Mouse (Mus musculus) MEL (cell line): ENCODE results near the gene Slc41a1.

Source experiments
- CTCF ChIP-seq, 3 experiments: IDR thresholded peaks in 2 of 3; conservative IDR thresholded peaks in 1 of 3; 2 replicates each; pipeline ENCODE4 v1.5.1; 2011 to 2012; ENCODE audit warnings: low read length in 3 of 3, low read depth in 2 of 3, mild to moderate bottlenecking in 2 of 3, improper control_type of control experiment in 1 of 3, inconsistent platforms in 1 of 3, mixed read lengths in 1 of 3, moderate library complexity in 1 of 3; ENCODE audit not compliant: control insufficient read depth in 1 of 3, insufficient read depth in 1 of 3, poor library complexity in 1 of 3, severe bottlenecking in 1 of 3
- GATA1 ChIP-seq: IDR thresholded peaks from 2 replicates; pipeline ENCODE4 v1.6.1; 2011; ENCODE audit warnings: low read depth, low read length, improper control_type of control experiment
- HCFC1 ChIP-seq: IDR thresholded peaks from 2 replicates; pipeline ENCODE4 v1.6.1; 2012; ENCODE audit warnings: low read depth, mild to moderate bottlenecking, inconsistent platforms, low read length, improper control_type of control experiment, moderate library complexity
- MAFK ChIP-seq: IDR thresholded peaks from 2 replicates; pipeline ENCODE4 v1.6.1; 2011; ENCODE audit warnings: low read depth, mild to moderate bottlenecking, low read length, improper control_type of control experiment, borderline replicate concordance
- NRF1 ChIP-seq: IDR thresholded peaks from 2 replicates; pipeline ENCODE4 v1.6.1; 2014; ENCODE audit warnings: low read depth, mild to moderate bottlenecking, inconsistent platforms, low read length, improper control_type of control experiment, moderate library complexity; ENCODE audit not compliant: poor library complexity, insufficient read depth, severe bottlenecking
- POLR2A ChIP-seq, 2 experiments: IDR thresholded peaks; 2 replicates each; pipeline ENCODE4 v1.6.1; 2011 to 2012; ENCODE audit warnings: low read length in 2 of 2, mild to moderate bottlenecking in 2 of 2, control low read depth in 1 of 2, improper control_type of control experiment in 1 of 2, low read depth in 1 of 2, moderate library complexity in 1 of 2; ENCODE audit not compliant: control insufficient read depth in 1 of 2, insufficient read depth in 1 of 2, poor library complexity in 1 of 2
- TAL1 ChIP-seq: IDR thresholded peaks from 2 replicates; pipeline ENCODE4 v1.6.1; 2012; ENCODE audit warnings: mild to moderate bottlenecking, inconsistent platforms, low read length, moderate library complexity, mixed read lengths

GRCm38 (mm10) chr1:131800001-131800400, 27.3 kb upstream of the Slc41a1 start:
- TF ChIP-seq NRF1, result no peak
- TF ChIP-seq TAL1, result no peak
- TF ChIP-seq HCFC1, result no peak
- no peak for TF ChIP-seq CTCF (IDR thresholded peaks at IDR 0.05 in 2 of 3, conservative IDR thresholded peaks at IDR 0.05 in 1 of 3; ENCODE audit: control insufficient read depth in 1 of 3, insufficient read depth in 1 of 3, low read depth in 2 of 3, low read length in 3 of 3, poor library complexity in 1 of 3, severe bottlenecking in 1 of 3)
- TF ChIP-seq GATA1, result no peak
- TF ChIP-seq MAFK, result no peak
- TF ChIP-seq POLR2A (IDR thresholded peaks at IDR 0.05; ENCODE audit: control insufficient read depth in 1 of 2, insufficient read depth in 1 of 2, low read depth in 1 of 2, low read length in 2 of 2, poor library complexity in 1 of 2), result no peak
